Mouse (Mus musculus) testis, postnatal 10 days (tissue): ENCODE results near the gene Gls.

Experiments used
- DNase-seq: peaks from one replicate; pipeline ENCODE4 v3.0.0; 2021; ENCODE audit warnings: low spot score

Gene Gls

DNA sequence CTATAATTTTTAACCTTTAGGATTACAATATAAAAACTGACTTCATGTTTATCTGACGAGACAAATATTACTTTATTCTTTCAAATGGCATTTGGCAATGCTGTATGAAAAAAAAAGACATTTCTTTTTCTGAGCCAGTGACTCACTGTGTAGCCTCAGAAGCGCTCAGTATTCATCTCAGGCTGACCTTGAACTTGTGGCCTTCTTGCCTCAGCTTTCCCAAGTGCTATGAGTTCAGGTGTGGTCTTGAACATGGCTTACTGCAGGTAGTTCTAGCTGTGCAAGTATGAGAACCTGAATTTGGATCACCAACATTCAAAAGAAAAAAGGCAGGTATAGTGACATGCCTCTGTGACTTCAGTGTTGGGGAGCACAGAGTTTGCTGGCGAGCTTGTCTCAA is 112.0 kb downstream of the Gls start:
- DNase-seq, result no peak

DNA sequence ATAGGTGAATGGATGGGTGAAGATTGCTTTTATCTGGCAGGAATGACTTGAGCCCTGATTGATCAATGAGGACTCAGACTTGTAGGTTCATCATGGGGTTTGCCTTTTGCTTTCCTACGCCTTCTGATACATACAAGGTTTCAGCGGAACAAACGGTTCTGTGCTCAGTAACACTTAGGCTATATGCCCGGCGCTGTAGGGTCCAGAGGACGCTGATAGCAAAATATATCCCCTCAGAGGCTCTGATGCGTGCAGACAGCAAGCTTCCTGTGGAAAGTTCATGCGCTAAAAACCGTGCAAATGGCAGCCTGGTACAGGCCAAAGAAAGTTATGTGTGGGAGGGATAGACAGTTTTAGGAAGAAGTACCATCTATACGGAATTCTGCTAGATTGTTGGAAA is 112.8 kb downstream of the Gls start:
- no peak for DNase-seq

DNA sequence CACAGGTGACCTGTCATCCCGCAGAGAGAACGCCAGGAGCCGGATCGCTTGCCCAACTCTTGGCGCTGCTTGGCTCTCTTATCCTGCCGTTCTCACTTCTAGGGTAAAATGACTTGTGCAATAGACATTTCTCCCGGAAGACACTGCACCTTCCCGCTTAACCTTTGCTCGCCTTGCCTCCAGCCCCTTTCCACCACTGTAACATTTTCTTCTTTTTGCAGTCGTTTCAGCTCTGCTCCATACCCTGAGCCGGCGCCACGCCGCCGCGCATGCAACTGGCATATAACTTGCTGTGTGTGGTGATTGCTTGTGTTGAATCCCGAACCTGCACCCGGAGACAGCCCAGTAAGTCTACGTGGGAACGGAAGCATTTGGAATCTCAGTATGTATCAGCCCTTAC is 113.3 kb downstream of the Gls start:
- DNase-seq, result peak; percentile 46

DNA sequence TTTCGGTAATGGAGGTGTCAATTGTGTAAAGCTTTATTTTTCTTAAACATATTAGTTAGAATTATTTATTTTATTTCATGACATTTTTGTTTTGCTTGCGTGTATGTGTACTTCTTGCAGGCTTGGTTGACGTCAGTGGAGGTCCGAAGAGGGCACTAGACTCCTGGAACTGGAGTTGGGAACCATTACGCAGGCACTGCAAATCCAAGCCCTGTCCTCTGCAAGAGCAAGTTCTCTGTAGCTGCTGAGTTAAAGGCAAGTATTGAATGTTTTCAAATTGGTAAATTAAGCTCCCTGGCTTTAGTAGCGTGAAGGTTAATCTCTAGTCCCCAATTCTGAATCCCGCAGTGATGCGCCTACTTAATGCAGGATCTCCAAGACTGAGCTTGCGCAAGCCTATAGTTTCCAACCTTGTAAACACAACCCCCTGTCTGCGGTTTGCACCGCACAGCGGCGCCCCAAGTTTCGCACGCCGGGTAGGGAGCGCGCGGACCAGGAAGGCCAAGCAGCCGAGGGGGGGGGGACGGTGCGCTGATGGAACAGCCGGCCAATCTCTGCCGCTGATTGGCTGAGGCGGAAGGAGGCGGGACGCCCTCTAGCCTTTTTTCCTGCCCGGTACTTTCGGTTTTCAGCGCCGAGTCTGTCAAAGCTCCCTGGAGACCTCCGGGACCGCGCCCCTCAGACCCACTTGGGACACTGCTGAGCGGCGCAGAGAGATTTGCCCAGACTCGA is 114.0 kb downstream of the Gls start, which contains the start of gene Stat1:
Gene Stat1, plus strand, starts transcription at position 581 of the 732 bp plus-strand sequence.
- DNase-seq, result peak; percentile 91

DNA sequence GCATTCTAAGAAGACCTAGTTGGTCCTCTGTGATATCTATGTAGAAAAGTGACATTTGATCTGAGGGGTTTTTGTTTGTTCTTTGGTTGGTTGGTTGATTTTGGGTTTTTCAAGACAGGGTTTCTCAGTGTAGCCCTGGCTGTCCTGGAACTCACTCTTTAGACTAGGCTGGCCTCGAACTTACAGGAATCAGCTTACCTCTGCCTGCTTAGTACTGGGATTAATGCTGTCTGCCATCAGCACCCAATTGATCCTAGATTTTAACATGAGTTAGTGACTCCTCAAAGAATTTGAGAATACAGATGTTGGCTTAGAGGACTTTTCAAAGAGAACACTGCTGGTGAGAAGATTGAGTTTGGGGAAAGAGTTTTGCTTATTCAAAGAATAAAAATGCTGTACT is 115.3 kb downstream of the Gls start:
- DNase-seq, result no peak

DNA sequence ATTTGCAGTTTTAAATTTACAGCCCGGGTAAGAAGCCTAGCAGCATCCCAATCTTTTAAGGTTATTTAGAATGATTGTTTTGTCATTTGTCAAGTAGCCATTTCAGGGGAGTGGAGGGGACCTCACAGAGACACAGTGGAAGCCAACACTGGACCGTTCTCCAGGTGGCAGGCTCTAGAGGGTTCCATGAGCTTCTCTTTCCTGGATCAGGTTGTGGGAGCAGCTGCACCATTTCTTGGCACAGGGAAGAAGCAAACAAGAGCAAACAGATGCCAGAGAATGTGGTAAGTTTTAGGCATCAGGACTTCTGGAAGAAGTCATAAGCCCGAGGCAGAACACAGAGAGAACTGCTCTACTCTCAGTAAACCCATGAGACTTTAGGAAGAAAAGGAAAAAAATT is 116.6 kb downstream of the Gls start:
- DNase-seq, result no peak

DNA sequence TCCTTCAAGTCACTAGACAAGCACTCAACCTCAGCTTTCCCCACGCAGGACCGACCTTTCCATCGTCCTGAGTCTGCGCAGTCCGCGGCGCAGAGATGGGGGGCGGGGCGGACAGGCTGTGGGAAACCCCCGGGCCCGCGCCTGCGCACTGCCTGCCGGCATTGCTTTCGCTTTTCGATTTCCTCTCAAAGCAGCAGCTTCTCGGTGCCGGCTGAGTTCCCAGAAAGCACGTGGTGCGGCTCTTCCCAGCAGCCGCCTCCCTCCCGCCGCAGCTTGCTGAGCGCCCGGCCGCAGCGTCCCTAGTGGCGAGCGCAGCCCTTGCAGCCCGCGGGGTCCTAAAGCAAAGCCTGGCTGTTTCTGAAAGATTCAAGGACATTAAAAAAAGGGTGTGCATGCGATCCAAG is 119.4 kb downstream of the Gls start:
- peak; percentile 99 for DNase-seq
